Mouse (Mus musculus) lung, postnatal 0 days (tissue): ENCODE results near the gene Wdfy2. TPM values are rescaled to one million over a fixed set of nuclear protein-coding genes. Genes with fewer than 3 reads are reported as not detected.
A peak's percentile ranks its signal among the peaks of the same experiment; 100 is the strongest.

Experiments used
- ATAC-seq: fragments of 200-750 bp; cut with Nextera tagmentation; 2 replicates; pipeline ENCODE4 v1.8.0; 2017; ENCODE audit warnings: moderate library complexity
- DNase-seq: peaks from one replicate; pipeline ENCODE4 v3.0.0-alpha.2; 2016; ENCODE audit warnings: low spot score
- H3K27ac ChIP-seq: fragments of 300-500 bp; sonication (generic); 2 replicates; pipeline ENCODE4 v1.5.1; 2014; ENCODE audit warnings: antibody characterized with exemption, mild to moderate bottlenecking, low read length, mixed read lengths
- H3K27me3 ChIP-seq: fragments of 300-500 bp; sonication (generic); replicated peaks from 2 replicates; pipeline ENCODE4 v1.6.1; 2014; ENCODE audit warnings: low read length, mixed read lengths; ENCODE audit not compliant: insufficient read depth
- H3K36me3 ChIP-seq: fragments of 300-500 bp; sonication (generic); 2 replicates; pipeline ENCODE4 v1.6.1; 2014; ENCODE audit warnings: low read length, mixed read lengths; ENCODE audit not compliant: insufficient read depth
- H3K4me1 ChIP-seq: fragments of 300-500 bp; sonication (generic); 2 replicates; pipeline ENCODE4 v1.6.1; 2014; ENCODE audit warnings: antibody characterized with exemption, low read depth, low read length, mixed read lengths; ENCODE audit not compliant: insufficient read depth
- H3K4me2 ChIP-seq: fragments of 300-500 bp; sonication (generic); replicated peaks from 2 replicates; pipeline ENCODE4 v1.6.1; 2014; ENCODE audit warnings: low read depth, mild to moderate bottlenecking, low read length, moderate library complexity, mixed read lengths
- H3K4me3 ChIP-seq: fragments of 300-500 bp; sonication (generic); 2 replicates; pipeline ENCODE4 v1.5.1; 2014; ENCODE audit warnings: low read depth, low read length
- H3K9ac ChIP-seq: fragments of 300-500 bp; sonication (generic); replicated peaks from 2 replicates; pipeline ENCODE4 v1.6.1; 2014; ENCODE audit warnings: low read depth, mild to moderate bottlenecking
- H3K9me3 ChIP-seq: fragments of 300-500 bp; sonication (generic); 2 replicates; pipeline ENCODE4 v1.6.1; 2016; ENCODE audit warnings: low read length, mixed read lengths
- CTCF ChIP-seq: IDR thresholded peaks from 2 replicates; pipeline ENCODE4 v1.5.1; 2016; ENCODE audit warnings: antibody characterized with exemption, mild to moderate bottlenecking
- EP300 ChIP-seq: IDR thresholded peaks from 2 replicates; pipeline ENCODE4 v1.6.1; 2016; ENCODE audit warnings: antibody characterized with exemption, mild to moderate bottlenecking, control low read depth
- WGBS: fragments of 180-500 bp; shearing (Covaris S2); extraction: QIAGEN DNeasy Blood & Tissue Kit; methylation state at CpG from one replicate; pipeline ENCODE4 v1.1.7; 2014; 5-methylcytosine and 5-hydroxymethylcytosine counted together
- polyA plus RNA-seq: library from polyadenylated mRNA; unstranded; fragments of >200 nt; fragmentation: Nextera tagmentation; extraction: Ambion mirVana; gene quantifications from 2 replicates; pipeline ENCODE4 v1.2.1, GENCODE M21; 2015

The Wdfy2 gene
- polyA plus RNA-seq, 1 experiment from 2014 or later: 3.5 TPM

DNA sequence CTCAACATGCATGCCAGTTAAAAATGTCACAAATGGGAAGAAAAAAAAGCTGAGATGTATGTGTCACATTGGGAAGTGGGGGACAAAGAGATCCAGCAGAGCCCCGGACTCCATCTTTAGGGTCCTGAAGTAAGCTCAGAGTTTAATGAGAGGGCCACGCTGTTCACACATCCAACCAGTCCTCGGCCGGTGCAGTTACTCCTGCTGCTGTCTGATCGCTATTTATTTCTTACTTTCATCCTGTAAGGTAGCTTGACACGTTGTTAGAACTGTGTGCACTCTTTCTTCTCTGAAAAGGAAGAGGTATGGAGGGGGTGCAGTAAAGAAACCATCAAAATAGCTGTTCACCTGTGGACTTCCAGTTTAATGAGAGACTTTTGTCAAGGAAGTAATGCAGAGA lies 60.6 kb downstream of the Wdfy2 start:
- Histone ChIP-seq H3K9ac (no peak overlapping the region), H3K36me3 (no peaks in the 10 kb centered on the region), H3K9me3 (no peaks in the 10 kb centered on the region), H3K27ac (no peak overlapping the region), H3K4me1 (0 out of 2 replicates have a peak, but pooled peaks cover 4% of the 10 kb centered on the region), H3K4me2 (no peak overlapping the region), H3K4me3 (no peak overlapping the region), H3K27me3 (no peaks in the 10 kb centered on the region)
- ATAC-seq (no peak), DNase-seq (no peak)
- no peak for TF ChIP-seq EP300
- TF ChIP-seq CTCF: no peak
- WGBS: 76% methylated on average over 6 of the region's 6 CpGs

GRCm38 (mm10) chr14:62907888-62908287 lies 70.4 kb downstream of the Wdfy2 start:
- no peak overlapping the region for H3K27ac ChIP-seq
- H3K4me3 ChIP-seq: no peak overlapping the region
- no peaks in the 10 kb centered on the region for H3K36me3 ChIP-seq
- H3K4me1 ChIP-seq: no peaks in the 10 kb centered on the region
- H3K9ac ChIP-seq: no peak overlapping the region
- H3K4me2 ChIP-seq: no peak overlapping the region
- ATAC-seq (no peak), DNase-seq (peak; percentile 16)
- WGBS: 93% methylated on average over 2 of the region's 2 CpGs
- no peaks in the 10 kb centered on the region for H3K27me3 ChIP-seq
- TF ChIP-seq EP300: no peak
- no peak for TF ChIP-seq CTCF
- H3K9me3 ChIP-seq: no peaks in the 10 kb centered on the region

- ATAC-seq: no peak
- H3K9me3 ChIP-seq: no peaks in the 10 kb centered on the region
- H3K4me3 ChIP-seq: no peak overlapping the region
- H3K9ac ChIP-seq: no peak overlapping the region
- DNase-seq: no peak
- no peaks in the 10 kb centered on the region for H3K27me3 ChIP-seq
- no peaks in the 10 kb centered on the region for H3K36me3 ChIP-seq
- no peaks in the 10 kb centered on the region for H3K4me1 ChIP-seq
- TF ChIP-seq CTCF (no peak), EP300 (no peak)
- H3K27ac ChIP-seq: no peak overlapping the region
- 85% methylated on average over 5 of the region's 5 CpGs for WGBS
- H3K4me2 ChIP-seq: no peak overlapping the region
These were observed 71.1 kb downstream of the Wdfy2 start for GRCm38 (mm10) chr14:62908550-62908949.

GRCm38 (mm10) chr14:62910859-62911258 lies 73.4 kb downstream of the Wdfy2 start:
- Histone ChIP-seq H3K9ac (no peak overlapping the region), H3K27ac (no peak overlapping the region), H3K9me3 (no peaks in the 10 kb centered on the region), H3K4me3 (no peak overlapping the region), H3K4me2 (no peak overlapping the region), H3K27me3 (no peaks in the 10 kb centered on the region), H3K4me1 (no peaks in the 10 kb centered on the region), H3K36me3 (no peaks in the 10 kb centered on the region)
- no peak for ATAC-seq
- TF ChIP-seq CTCF (no peak), EP300 (no peak)
- 79% methylated on average over 4 of the region's 4 CpGs for WGBS
- DNase-seq: no peak

DNA sequence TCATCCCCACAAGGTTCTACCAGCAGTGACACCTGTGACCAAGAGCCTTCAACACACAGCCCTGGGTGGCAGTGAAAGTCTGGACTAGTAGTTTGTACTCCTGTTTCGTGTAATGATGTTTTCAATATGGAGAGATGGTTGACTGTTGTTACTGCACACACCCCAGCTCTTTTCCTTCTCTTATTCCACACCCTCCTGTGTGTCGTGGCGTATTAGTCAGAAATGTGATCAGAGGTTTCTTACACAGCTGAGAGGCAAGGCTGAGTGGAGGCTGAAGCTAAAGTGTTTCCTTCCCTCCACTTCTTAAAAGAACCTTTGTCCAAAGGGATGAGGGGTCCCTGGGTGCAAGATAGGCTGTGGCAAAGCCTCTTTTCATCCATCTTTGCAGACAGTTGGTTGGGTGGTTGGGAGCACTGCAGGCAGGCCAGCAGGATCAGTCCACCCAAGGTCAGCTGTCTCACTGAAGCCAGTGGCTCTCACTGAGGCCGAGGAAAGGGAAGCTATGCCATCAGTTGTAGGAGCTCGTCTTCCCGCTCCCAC lies 77.7 kb downstream of the Wdfy2 start:
- Histone ChIP-seq H3K9me3 (no peaks in the 10 kb centered on the region), H3K4me3 (no peak overlapping the region), H3K27me3 (no peaks in the 10 kb centered on the region), H3K9ac (no peak overlapping the region), H3K4me1 (no peaks in the 10 kb centered on the region), H3K27ac (no peak overlapping the region), H3K36me3 (no peaks in the 10 kb centered on the region), H3K4me2 (no peak overlapping the region)
- no peak for DNase-seq
- TF ChIP-seq CTCF (no peak), EP300 (no peak)
- ATAC-seq: no peak
- 67% methylated on average over 6 of the region's 6 CpGs for WGBS

GRCm38 (mm10) chr14:62916488-62917034 lies 79.1 kb downstream of the Wdfy2 start:
- H3K4me3 ChIP-seq: no peak overlapping the region
- no peaks in the 10 kb centered on the region for H3K27me3 ChIP-seq
- H3K36me3 ChIP-seq: no peaks in the 10 kb centered on the region
- no peak overlapping the region for H3K9ac ChIP-seq
- no peak overlapping the region for H3K27ac ChIP-seq
- WGBS: 84% methylated on average over 10 of the region's 10 CpGs
- no peak overlapping the region for H3K4me2 ChIP-seq
- DNase-seq: no peak
- no peaks in the 10 kb centered on the region for H3K9me3 ChIP-seq
- no peak for ATAC-seq
- no peaks in the 10 kb centered on the region for H3K4me1 ChIP-seq
- no peak for TF ChIP-seq EP300
- no peak for TF ChIP-seq CTCF
